Mouse (Mus musculus) kidney, postnatal 0 days (tissue): ENCODE results near the gene Olfr1424. TPM values are rescaled to one million over a fixed set of nuclear protein-coding genes. Genes with fewer than 3 reads are reported as not detected.
A peak's percentile ranks its signal among the peaks of the same experiment; 100 is the strongest.

Source experiments
- ATAC-seq: fragments of 200-750 bp; cut with Nextera tagmentation; replicated peaks from 2 replicates; pipeline ENCODE4 v1.8.0; 2017; ENCODE audit warnings: low read depth, moderate number of reproducible peaks, moderate TSS enrichment, moderate library complexity; ENCODE audit not compliant: low FRiP score
- DNase-seq: peaks from one replicate; pipeline ENCODE4 v3.0.0-alpha.2; 2016; ENCODE audit warnings: low spot score
- H3K27ac ChIP-seq: fragments of 300-500 bp; sonication (generic); 2 replicates; pipeline ENCODE4 v1.5.1; 2014; ENCODE audit warnings: mild to moderate bottlenecking
- H3K27me3 ChIP-seq: fragments of 300-500 bp; sonication (generic); 2 replicates; pipeline ENCODE4 v1.6.1; 2014; ENCODE audit warnings: low read length, mixed read lengths; ENCODE audit not compliant: insufficient read depth
- H3K36me3 ChIP-seq: fragments of 300-500 bp; sonication (generic); 2 replicates; pipeline ENCODE4 v1.6.1; 2014; ENCODE audit warnings: low read length, mixed read lengths; ENCODE audit not compliant: insufficient read depth
- H3K4me1 ChIP-seq: fragments of 300-500 bp; sonication (generic); replicated peaks from 2 replicates; pipeline ENCODE4 v1.6.1; 2014; ENCODE audit warnings: antibody characterized with exemption, low read length, mixed read lengths; ENCODE audit not compliant: insufficient read depth
- H3K4me2 ChIP-seq: fragments of 300-500 bp; sonication (generic); 2 replicates; pipeline ENCODE4 v1.6.1; 2014; ENCODE audit warnings: mild to moderate bottlenecking, low read length, moderate library complexity, mixed read lengths
- H3K4me3 ChIP-seq: fragments of 300-500 bp; sonication (generic); replicated peaks from 2 replicates; pipeline ENCODE4 v1.5.1; 2014; ENCODE audit warnings: low read depth, low read length
- H3K9ac ChIP-seq: fragments of 300-500 bp; sonication (generic); 2 replicates; pipeline ENCODE4 v1.6.1; 2014; ENCODE audit warnings: low read depth, low read length
- H3K9me3 ChIP-seq: fragments of 300-500 bp; sonication (generic); replicated peaks from 2 replicates; pipeline ENCODE4 v1.6.1; 2016; ENCODE audit warnings: low read length, inconsistent platforms, mixed read lengths
- CTCF ChIP-seq: IDR thresholded peaks from 2 replicates; pipeline ENCODE4 v1.5.1; 2016; ENCODE audit warnings: antibody characterized with exemption, low read depth, mild to moderate bottlenecking, moderate library complexity
- WGBS: fragments of 180-500 bp; shearing (Covaris S2); extraction: QIAGEN DNeasy Blood & Tissue Kit; methylation state at CpG from one replicate; pipeline ENCODE4 v1.1.7; 2014; 5-methylcytosine and 5-hydroxymethylcytosine counted together
- polyA plus RNA-seq: library from polyadenylated mRNA; unstranded; fragments of >200 nt; fragmentation: Nextera tagmentation; extraction: Ambion mirVana; gene quantifications from 2 replicates; pipeline ENCODE4 v1.2.1, GENCODE M21; 2015

Gene Olfr1424
- polyA plus RNA-seq, 1 experiment from 2014 or later: not detected

GRCm38 (mm10) chr19:12015708-12016107 is 46.8 kb downstream of the Olfr1424 start:
- 73% methylated on average over 8 of the region's 8 CpGs for WGBS
- no peak for ATAC-seq
- peak; percentile 60 for TF ChIP-seq CTCF

GRCm38 (mm10) chr19:12013228-12013627 is 49.3 kb downstream of the Olfr1424 start:
- peak overlapping the region; percentile 24; the same call in 1 of the 2 replicates for H3K9ac ChIP-seq
- DNase-seq (peak; percentile 71), ATAC-seq (no peak)
- no peaks in the 10 kb centered on the region for H3K27me3 ChIP-seq
- 0% methylated on average over 12 of the region's 12 CpGs for WGBS
- peak overlapping the region; percentile 76 for H3K4me2 ChIP-seq
- no peaks in the 10 kb centered on the region for H3K36me3 ChIP-seq
- peak overlapping the region; percentile 56 for H3K4me3 ChIP-seq
- no peak overlapping the region for H3K27ac ChIP-seq
- no peaks in the 10 kb centered on the region for H3K9me3 ChIP-seq
- no peaks in the 10 kb centered on the region for H3K4me1 ChIP-seq
- TF ChIP-seq CTCF: no peak

More at GRCm38 (mm10) chr19:12015708-12016107, 46.8 kb downstream of the Olfr1424 start:
- H3K27me3 ChIP-seq: no peaks in the 10 kb centered on the region
- H3K4me1 ChIP-seq: no peaks in the 10 kb centered on the region
- H3K4me2 ChIP-seq: no peak overlapping the region
- no peaks in the 10 kb centered on the region for H3K36me3 ChIP-seq
- no peaks in the 10 kb centered on the region for H3K9me3 ChIP-seq
- no peak overlapping the region for H3K9ac ChIP-seq
- H3K4me3 ChIP-seq: no peak overlapping the region
- no peak for DNase-seq
- no peak overlapping the region for H3K27ac ChIP-seq

GRCm38 (mm10) chr19:12012615-12013014 is 49.9 kb downstream of the Olfr1424 start:
- H3K27ac ChIP-seq: no peak overlapping the region

GRCm38 (mm10) chr19:12011560-12012556 is 50.6 kb downstream of the Olfr1424 start:
- Histone ChIP-seq H3K9me3 (no peaks in the 10 kb centered on the region), H3K4me2 (peak overlapping the region; percentile 76), H3K4me3 (peak overlapping the region; percentile 56), H3K9ac (peak overlapping the region; percentile 55), H3K4me1 (peaks cover 5% of the 10 kb centered on the region; the same call in 1 of the 2 replicates), H3K27ac (peak overlapping the region; percentile 92), H3K27me3 (no peaks in the 10 kb centered on the region), H3K36me3 (no peaks in the 10 kb centered on the region)
- peak; percentile 82 for TF ChIP-seq CTCF
- DNase-seq: peak; percentile 91
- peak; percentile 83 for ATAC-seq
- WGBS: under 1% methylated on average over 49 of the region's 49 CpGs

More at GRCm38 (mm10) chr19:12012615-12013014, 49.9 kb downstream of the Olfr1424 start:
- TF ChIP-seq CTCF: no peak
- Histone ChIP-seq H3K4me2 (peak overlapping the region; percentile 76), H3K36me3 (no peaks in the 10 kb centered on the region), H3K27me3 (no peaks in the 10 kb centered on the region), H3K9me3 (no peaks in the 10 kb centered on the region), H3K4me3 (peak overlapping the region; percentile 56), H3K9ac (peak overlapping the region; percentile 24; the same call in 1 of the 2 replicates), H3K4me1 (no peaks in the 10 kb centered on the region)
- WGBS: 1% methylated on average over 10 of the region's 10 CpGs
- ATAC-seq (no peak), DNase-seq (no peak)

GRCm38 (mm10) chr19:12010916-12011559 is 51.4 kb downstream of the Olfr1424 start:
- ATAC-seq: peak; percentile 49
- WGBS: under 1% methylated on average over 26 of the region's 26 CpGs
- H3K27ac ChIP-seq: peak overlapping the region; percentile 92

GRCm38 (mm10) chr19:12010281-12010771 is 52.2 kb downstream of the Olfr1424 start:
- TF ChIP-seq CTCF: no peak

More at GRCm38 (mm10) chr19:12010916-12011559, 51.4 kb downstream of the Olfr1424 start:
- H3K4me1 ChIP-seq: peaks cover 5% of the 10 kb centered on the region; the same call in 1 of the 2 replicates
- H3K27me3 ChIP-seq: no peaks in the 10 kb centered on the region
- DNase-seq: peak; percentile 92
- TF ChIP-seq CTCF: no peak
- H3K9me3 ChIP-seq: no peaks in the 10 kb centered on the region
- peak overlapping the region; percentile 76 for H3K4me2 ChIP-seq
- H3K4me3 ChIP-seq: peak overlapping the region; percentile 56
- peak overlapping the region; percentile 77 for H3K9ac ChIP-seq
- H3K36me3 ChIP-seq: no peaks in the 10 kb centered on the region

More at GRCm38 (mm10) chr19:12010281-12010771, 52.2 kb downstream of the Olfr1424 start:
- Histone ChIP-seq H3K4me1 (peaks cover 5% of the 10 kb centered on the region; the same call in 1 of the 2 replicates), H3K4me3 (peak overlapping the region; percentile 56), H3K36me3 (no peaks in the 10 kb centered on the region), H3K27ac (peak overlapping the region; percentile 92), H3K9me3 (no peaks in the 10 kb centered on the region), H3K4me2 (peak overlapping the region; percentile 76), H3K27me3 (no peaks in the 10 kb centered on the region), H3K9ac (peak overlapping the region; percentile 77)
- ATAC-seq (peak; percentile 62), DNase-seq (peak; percentile 85)
- under 1% methylated on average over 24 of the region's 24 CpGs for WGBS
